Comparison of ENCODE assay signal across 7 mouse cellular contexts in the genomic region with DNA sequence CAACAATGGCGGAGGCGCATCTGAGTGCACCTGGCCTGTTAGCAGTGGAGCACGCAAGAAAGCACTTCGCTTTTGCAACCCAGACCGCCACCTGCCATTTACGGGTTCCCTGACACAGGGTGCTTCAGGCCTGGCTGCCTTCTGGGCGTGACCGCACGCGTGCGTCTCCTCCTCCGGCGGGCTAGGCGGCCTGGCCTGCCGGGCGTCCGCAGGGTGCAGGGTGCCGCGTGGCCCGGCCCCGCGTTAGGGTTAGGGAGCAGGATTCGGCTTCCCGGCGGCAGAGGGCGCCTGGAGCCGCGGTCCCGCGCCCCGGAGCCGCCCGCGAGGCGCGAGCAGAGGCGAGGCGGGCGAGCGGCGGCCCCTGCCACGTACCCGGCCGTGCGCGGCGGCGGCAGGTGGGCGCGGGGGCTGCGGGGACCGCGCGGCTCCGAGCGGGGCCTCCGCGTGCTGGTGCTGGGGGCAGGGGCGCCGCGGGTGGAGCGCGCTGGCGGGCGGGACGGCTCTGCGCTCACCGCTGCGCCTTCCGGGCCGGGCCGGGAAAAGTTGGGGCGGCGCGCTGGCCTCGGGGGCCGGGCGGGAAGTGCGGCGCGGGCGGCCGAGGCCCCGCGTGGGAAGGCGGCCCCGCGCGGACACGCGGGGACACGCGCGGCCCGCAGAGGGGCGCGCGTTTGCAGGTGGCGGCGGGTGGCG. TPM values are rescaled to one million over a fixed set of nuclear protein-coding genes. Genes with fewer than 3 reads are reported as not detected.
A peak's percentile ranks its signal among the peaks of the same experiment; 100 is the strongest.
DNase-seq lines count a peak whose midpoint lies in the region; ATAC-seq and TF ChIP-seq lines count a peak whose summit lies in the region.

A gene (plus strand): TSS at position 198 of the 690 bp plus-strand sequence.

- intact Hi-C loops in gastrocnemius, postnatal 36 days (cut with DNase I): loop anchor here (2.0 kb wide), 1 partner anchor 189 kb away; no protein-coding TSS in a partner anchor

- H3K36me3 ChIP-seq in limb, embryonic 11.5 days (ENCODE audit: control insufficient read depth, insufficient read depth, low read length): no peaks in the 10 kb centered on the region
- H3K36me3 ChIP-seq in midbrain, embryonic 11.5 days (ENCODE audit: control insufficient read depth, insufficient read depth, low read length): no peaks in the 10 kb centered on the region
- H3K36me3 ChIP-seq in spleen, adult 2 months (ENCODE audit: control insufficient read depth, insufficient read depth, low read length): no peaks in the 10 kb centered on the region

- no peaks in the 10 kb centered on the region for H3K9me3 ChIP-seq in limb, embryonic 11.5 days (ENCODE audit: control insufficient read depth, low read length)
- no peaks in the 10 kb centered on the region for H3K9me3 ChIP-seq in midbrain, embryonic 11.5 days (ENCODE audit: control insufficient read depth, low read length)

- peaks cover 16% of the 10 kb centered on the region for H3K4me1 ChIP-seq in limb, embryonic 11.5 days (ENCODE audit: control insufficient read depth, insufficient read depth, low read length)
- H3K4me1 ChIP-seq in midbrain, embryonic 11.5 days (ENCODE audit: control insufficient read depth, insufficient read depth, low read length): peaks cover 14% of the 10 kb centered on the region
- peaks cover 4% of the 10 kb centered on the region for H3K4me1 ChIP-seq in spleen, adult 2 months (ENCODE audit: control insufficient read depth, insufficient read depth, insufficient read length)

- H3K27ac ChIP-seq in limb, embryonic 11.5 days (replicated peaks; ENCODE audit: low read depth, low read length): 0 out of 2 replicates have a peak within 1 kb of the TSS, but pooled peaks have one; percentile 36
- no peak within 1 kb of the TSS for H3K27ac ChIP-seq in midbrain, embryonic 11.5 days (ENCODE audit: low read depth, low read length)
- no peak within 1 kb of the TSS for H3K27ac ChIP-seq in spleen, adult 2 months (ENCODE audit: insufficient read depth, low read length)

- peak within 1 kb of the TSS; percentile 71 for H3K4me3 ChIP-seq in limb, embryonic 11.5 days (ENCODE audit: low read depth, low read length)
- H3K4me3 ChIP-seq in midbrain, embryonic 11.5 days (ENCODE audit: low read depth, low read length): peak within 1 kb of the TSS; percentile 84
- H3K4me3 ChIP-seq in spleen, adult 2 months (ENCODE audit: extremely low read depth, insufficient read depth, insufficient read length): peak within 1 kb of the TSS; percentile 62

- WGBS in limb, embryonic 11.5 days: under 1% methylated on average over 81 of the region's 101 CpGs
- under 1% methylated on average over 87 of the region's 101 CpGs for WGBS in midbrain, embryonic 11.5 days
- WGBS in spleen, adult 2 months: 4% methylated on average over 101 of the region's 101 CpGs

- no peaks in the 10 kb centered on the region for H3K27me3 ChIP-seq in limb, embryonic 11.5 days (ENCODE audit: control insufficient read depth, insufficient read depth, low read length)
- no peaks in the 10 kb centered on the region for H3K27me3 ChIP-seq in midbrain, embryonic 11.5 days (ENCODE audit: control insufficient read depth, insufficient read depth, low read length)
- H3K27me3 ChIP-seq in spleen, adult 2 months (ENCODE audit: control insufficient read depth, insufficient read depth, low read length): peaks cover 4% of the 10 kb centered on the region

- ATAC-seq in common myeloid progenitor, adult 5-6 weeks (replicated peaks; ENCODE audit: low read depth, poor library complexity, severe bottlenecking): peak; percentile 85
- peak; percentile 80 for ATAC-seq in inflammation-experienced regulatory T-cells, adult 6 months
- ATAC-seq in limb, embryonic 11.5 days (ENCODE audit: insufficient number of reproducible peaks, low FRiP score, low TSS enrichment, low read depth): peak; percentile 83
- ATAC-seq in midbrain, embryonic 11.5 days (ENCODE audit: low FRiP score): peak; percentile 89

- TF ChIP-seq POLR2A in spleen, adult 2 months (IDR thresholded peaks at IDR 0.05; ENCODE audit: low read depth, low read length): no peak

- peak within 1 kb of the TSS; percentile 88 for H3K9ac ChIP-seq in limb, embryonic 11.5 days (ENCODE audit: low read length)
- H3K9ac ChIP-seq in midbrain, embryonic 11.5 days (ENCODE audit: low read length): peak within 1 kb of the TSS; percentile 90

- peak; percentile 36; the same call in 1 of the 2 replicates for TF ChIP-seq CTCF in spleen, adult 2 months (IDR thresholded peaks at IDR 0.05; ENCODE audit: extremely low read depth, insufficient read depth, insufficient read length, insufficient replicate concordance)

- peak; percentile 92 for DNase-seq in adrenal gland, adult 2 months
- DNase-seq in gastrocnemius, postnatal 36 days: peak; percentile 57 to 63
- peak; percentile 80 for DNase-seq in limb, embryonic 11.5 days (ENCODE audit: low spot score)
- DNase-seq in midbrain, embryonic 11.5 days (ENCODE audit: low spot score, missing footprints): peak; percentile 97
- peak; percentile 9 to 61 for DNase-seq in spleen, adult 2 months (ENCODE audit: low read depth in 1 of 2, low spot score in 2 of 2)

- peak within 1 kb of the TSS; percentile 87 for H3K4me2 ChIP-seq in limb, embryonic 11.5 days (ENCODE audit: low read depth, severe bottlenecking)
- peak within 1 kb of the TSS; percentile 97 for H3K4me2 ChIP-seq in midbrain, embryonic 11.5 days

RNA-seq across cellular contexts. Expression of the gene that starts here (rescaled TPM):
- total RNA-seq in adrenal gland, adult 2 months (2021): 10 to 100 TPM; 19.5 to 36.4 TPM
- 6.8 and 8.8 TPM in 2 replicates for polyA plus RNA-seq in adrenal gland, adult 2 months (2012; rRNA removed)
- total RNA-seq in common myeloid progenitor, adult 5-6 weeks (2017): 5.3 and 8.4 TPM in 2 replicates
- 1 to 10 TPM; 8.2 to 9.0 TPM for total RNA-seq in gastrocnemius, postnatal 36 days (2021)
- polyA plus RNA-seq in inflammation-experienced regulatory T-cells, adult 6 months (2017; shearing (Covaris generic)): 10 to 100 TPM; 12.3 to 61.1 (median 54.2) TPM
- polyA plus RNA-seq in limb, embryonic 11.5 days (2014; fragmentation: Nextera tagmentation; extraction: Ambion mirVana): 4.9 and 7.5 TPM in 2 replicates
- 3.0 and 3.7 TPM in 2 replicates for polyA plus RNA-seq in midbrain, embryonic 11.5 days (2014; fragmentation: Nextera tagmentation; extraction: Ambion mirVana)
- 7.0 and 8.0 TPM in 2 replicates for polyA plus RNA-seq in spleen, adult 2 months (2012; rRNA removed)

Comparison
In these comparisons a context has a peak if more than half of its experiments do, and no peak if none do; other contexts are left out.
1. DNase-seq: peak in every context shown above with its lines; median percentile 97 in midbrain, embryonic 11.5 days; 92 in adrenal gland, adult 2 months; 80 in limb, embryonic 11.5 days; 60 in gastrocnemius, postnatal 36 days; 35 in spleen, adult 2 months.